Mouse (Mus musculus) hindbrain, postnatal 0 days (tissue): Measurements from ENCODE around the gene Ckap2l. TPM values are rescaled to one million over a fixed set of nuclear protein-coding genes. Genes with fewer than 3 reads are reported as not detected.

ENCODE experiments used
- ATAC-seq: fragments of 200-750 bp; cut with Nextera tagmentation; 2 replicates; pipeline ENCODE4 v1.8.0; 2017; ENCODE audit warnings: mild to moderate bottlenecking, moderate TSS enrichment, moderate library complexity
- DNase-seq: peaks from one replicate; pipeline ENCODE4 v3.0.0-alpha.2; 2015; ENCODE audit warnings: low spot score
- H3K27ac ChIP-seq: fragments of 300-500 bp; sonication (generic); 2 replicates; pipeline ENCODE4 v1.5.1; 2014; ENCODE audit warnings: mild to moderate bottlenecking
- H3K27me3 ChIP-seq: fragments of 300-500 bp; sonication (generic); 2 replicates; pipeline ENCODE4 v1.6.1; 2014; ENCODE audit warnings: low read length, mixed read lengths; ENCODE audit not compliant: insufficient read depth
- H3K36me3 ChIP-seq: fragments of 300-500 bp; sonication (generic); 2 replicates; pipeline ENCODE4 v1.6.1; 2014; ENCODE audit warnings: low read length, mixed read lengths; ENCODE audit not compliant: insufficient read depth
- H3K4me1 ChIP-seq: fragments of 300-500 bp; sonication (generic); 2 replicates; pipeline ENCODE4 v1.6.1; 2014; ENCODE audit warnings: antibody characterized with exemption, low read length, mixed read lengths; ENCODE audit not compliant: insufficient read depth
- H3K4me2 ChIP-seq: fragments of 300-500 bp; sonication (generic); 2 replicates; pipeline ENCODE4 v1.6.1; 2014; ENCODE audit warnings: low read depth, mild to moderate bottlenecking, low read length, moderate library complexity, mixed read lengths
- H3K4me3 ChIP-seq: fragments of 300-500 bp; sonication (generic); 2 replicates; pipeline ENCODE4 v1.5.1; 2014; ENCODE audit warnings: low read length
- H3K9ac ChIP-seq: fragments of 300-500 bp; sonication (generic); replicated peaks from 2 replicates; pipeline ENCODE4 v1.6.1; 2014; ENCODE audit warnings: mild to moderate bottlenecking, low read length, moderate library complexity, mixed read lengths
- H3K9me3 ChIP-seq: fragments of 300-500 bp; sonication (generic); 2 replicates; pipeline ENCODE4 v1.6.1; 2016; ENCODE audit warnings: low read length, mixed read lengths
- CTCF ChIP-seq: IDR thresholded peaks from 2 replicates; pipeline ENCODE4 v1.5.1; 2016; ENCODE audit warnings: antibody characterized with exemption, control low read depth, low read depth
- WGBS: fragments of 180-500 bp; shearing (Covaris S2); extraction: QIAGEN DNeasy Blood & Tissue Kit; methylation state at CpG from one replicate; pipeline ENCODE4 v1.1.7; 2014; 5-methylcytosine and 5-hydroxymethylcytosine counted together
- polyA plus RNA-seq: library from polyadenylated mRNA; unstranded; fragments of >200 nt; fragmentation: Nextera tagmentation; extraction: Ambion mirVana; gene quantifications from 2 replicates; pipeline ENCODE4 v1.2.1, GENCODE M21; 2015
- total RNA-seq: library from RNA; depleted of rRNA; stranded (reverse); fragments of >200 nt; gene quantifications from 2 replicates; pipeline ENCODE4 v1.2.3, GENCODE M21; 2014; rRNA removed

The Ckap2l gene
- total RNA-seq (9.2 and 9.7 TPM in 2 replicates), polyA plus RNA-seq (8.9 and 12.0 TPM in 2 replicates)

GRCm38 (mm10) chr2:129296671-129297588 lies at the start of gene Ckap2l:
TSS of gene Ckap2l (minus strand) at chr2:129297212.
- ATAC-seq (peak; percentile 100), DNase-seq (peak; percentile 100)
- Histone ChIP-seq H3K4me3 (peak within 1 kb of the TSS; percentile 78), H3K36me3 (no peaks in the 10 kb centered on the region), H3K27ac (peak within 1 kb of the TSS; percentile 96), H3K9me3 (no peaks in the 10 kb centered on the region), H3K4me1 (peaks cover 12% of the 10 kb centered on the region; the same call in 1 of the 2 replicates), H3K27me3 (no peaks in the 10 kb centered on the region), H3K9ac (peak within 1 kb of the TSS; percentile 66), H3K4me2 (peak within 1 kb of the TSS; percentile 80)
- under 1% methylated on average over 50 of the region's 50 CpGs for WGBS
- no peak for TF ChIP-seq CTCF

- no peaks in the 10 kb centered on the region for H3K4me1 ChIP-seq
- TF ChIP-seq CTCF: no peak
- H3K4me2 ChIP-seq: no peak overlapping the region
- H3K27me3 ChIP-seq: no peaks in the 10 kb centered on the region
- no peak for DNase-seq
- no peak for ATAC-seq
- WGBS: 70% methylated on average over 6 of the region's 6 CpGs
- no peaks in the 10 kb centered on the region for H3K36me3 ChIP-seq
- H3K4me3 ChIP-seq: no peak overlapping the region
- no peak overlapping the region for H3K9ac ChIP-seq
- H3K27ac ChIP-seq: no peak overlapping the region
- H3K9me3 ChIP-seq: no peaks in the 10 kb centered on the region
Observed at GRCm38 (mm10) chr2:129338138-129338621, 41.2 kb upstream of the Ckap2l start.

GRCm38 (mm10) chr2:129333471-129333870 lies 36.5 kb upstream of the Ckap2l start:
- no peak for DNase-seq
- H3K4me1 ChIP-seq: no peaks in the 10 kb centered on the region
- H3K36me3 ChIP-seq: no peaks in the 10 kb centered on the region
- no peak overlapping the region for H3K4me3 ChIP-seq
- TF ChIP-seq CTCF: no peak
- no peaks in the 10 kb centered on the region for H3K27me3 ChIP-seq
- H3K9ac ChIP-seq: no peak overlapping the region
- no peak overlapping the region for H3K4me2 ChIP-seq
- 52% methylated on average over 4 of the region's 4 CpGs for WGBS
- no peaks in the 10 kb centered on the region for H3K9me3 ChIP-seq
- no peak for ATAC-seq
- no peak overlapping the region for H3K27ac ChIP-seq

- no peak for DNase-seq
- H3K4me1 ChIP-seq: no peaks in the 10 kb centered on the region
- no peak overlapping the region for H3K27ac ChIP-seq
- no peaks in the 10 kb centered on the region for H3K9me3 ChIP-seq
- TF ChIP-seq CTCF: no peak
- ATAC-seq: no peak
- no peak overlapping the region for H3K4me2 ChIP-seq
- 87% methylated on average over 13 of the region's 13 CpGs for WGBS
- no peaks in the 10 kb centered on the region for H3K27me3 ChIP-seq
- H3K9ac ChIP-seq: no peak overlapping the region
- no peak overlapping the region for H3K4me3 ChIP-seq
- no peaks in the 10 kb centered on the region for H3K36me3 ChIP-seq
Observed at GRCm38 (mm10) chr2:129330540-129330939, 33.5 kb upstream of the Ckap2l start.

GRCm38 (mm10) chr2:129330024-129330423 lies 33.0 kb upstream of the Ckap2l start:
- H3K9ac ChIP-seq: no peak overlapping the region
- no peak overlapping the region for H3K4me2 ChIP-seq
- H3K27me3 ChIP-seq: no peaks in the 10 kb centered on the region
- no peak for DNase-seq
- H3K9me3 ChIP-seq: no peaks in the 10 kb centered on the region
- no peak overlapping the region for H3K27ac ChIP-seq
- no peaks in the 10 kb centered on the region for H3K36me3 ChIP-seq
- 61% methylated on average over 7 of the region's 7 CpGs for WGBS
- no peak overlapping the region for H3K4me3 ChIP-seq
- no peaks in the 10 kb centered on the region for H3K4me1 ChIP-seq
- ATAC-seq: no peak
- no peak for TF ChIP-seq CTCF

GRCm38 (mm10) chr2:129328238-129328637 lies 31.2 kb upstream of the Ckap2l start:
- Histone ChIP-seq H3K9me3 (no peaks in the 10 kb centered on the region), H3K27me3 (no peaks in the 10 kb centered on the region), H3K9ac (no peak overlapping the region), H3K4me2 (no peak overlapping the region), H3K4me3 (no peak overlapping the region), H3K4me1 (no peaks in the 10 kb centered on the region), H3K27ac (no peak overlapping the region), H3K36me3 (no peaks in the 10 kb centered on the region)
- DNase-seq (no peak), ATAC-seq (no peak)
- 87% methylated on average over 4 of the region's 4 CpGs for WGBS
- no peak for TF ChIP-seq CTCF

- TF ChIP-seq CTCF: no peak
- Histone ChIP-seq H3K4me3 (no peak overlapping the region), H3K4me1 (no peaks in the 10 kb centered on the region), H3K27ac (no peak overlapping the region), H3K4me2 (no peak overlapping the region), H3K36me3 (no peaks in the 10 kb centered on the region), H3K9me3 (no peaks in the 10 kb centered on the region), H3K9ac (no peak overlapping the region), H3K27me3 (no peaks in the 10 kb centered on the region)
- DNase-seq: no peak
- 77% methylated on average over 3 of the region's 3 CpGs for WGBS
- no peak for ATAC-seq
Observed at GRCm38 (mm10) chr2:129324216-129324615, 27.2 kb upstream of the Ckap2l start.
